Mouse (Mus musculus) G1E (cell line): Measurements from ENCODE around the gene Dhcr24.

Source experiments
- CTCF ChIP-seq: IDR thresholded peaks from 2 replicates; pipeline ENCODE4 v1.5.1; 2012; ENCODE audit warnings: low read depth, low read length, inconsistent platforms, mixed read lengths
- GATA1 ChIP-seq: IDR thresholded peaks from 2 replicates; pipeline ENCODE4 v1.6.1; 2012; ENCODE audit warnings: borderline replicate concordance, low read length, inconsistent platforms, mixed read lengths
- TAL1 ChIP-seq: conservative IDR thresholded peaks from 2 replicates; pipeline ENCODE4 v1.6.1; 2012; ENCODE audit warnings: low read depth, low read length, inconsistent platforms, mixed read lengths

DNA sequence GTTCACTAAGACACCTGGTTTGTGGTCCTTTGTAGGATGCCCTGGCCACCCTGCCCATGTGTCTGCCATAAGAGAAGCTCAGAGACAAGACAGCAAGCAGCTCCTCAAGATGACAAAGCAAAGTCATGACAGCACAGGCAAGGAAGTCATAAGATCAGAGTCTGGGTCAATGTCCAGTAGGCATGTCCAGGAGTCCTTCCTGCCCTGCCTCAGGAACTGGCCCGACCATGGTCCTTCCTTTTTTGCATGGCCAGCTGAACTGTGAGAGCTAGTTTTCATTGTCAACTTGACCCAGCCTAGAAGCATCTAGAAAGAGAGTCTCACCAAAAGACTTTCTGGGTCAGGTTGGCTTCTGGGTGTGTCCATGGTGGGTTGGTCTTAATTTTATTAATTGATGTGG, 47.1 kb downstream of the Dhcr24 start:
- TF ChIP-seq CTCF, result no peak
- TF ChIP-seq TAL1, result no peak
- no peak for TF ChIP-seq GATA1
